Mouse (Mus musculus) ES-E14 (cell line): ENCODE measurements around the gene 2810459M11Rik.

Experiments used
- CHD2 ChIP-seq: IDR thresholded peaks from 2 replicates; pipeline ENCODE4 v1.6.1; 2014; ENCODE audit warnings: mild to moderate bottlenecking, low read depth, low read length, inconsistent platforms
- HCFC1 ChIP-seq: IDR thresholded peaks from 2 replicates; pipeline ENCODE4 v1.6.1; 2012; ENCODE audit warnings: low read length, inconsistent platforms, borderline replicate concordance; ENCODE audit not compliant: insufficient read depth
- MAFK ChIP-seq: IDR thresholded peaks from 2 replicates; pipeline ENCODE4 v1.6.1; 2014; ENCODE audit warnings: mild to moderate bottlenecking, low read depth, low read length, inconsistent platforms; ENCODE audit not compliant: insufficient read depth
- ZC3H11A ChIP-seq: IDR thresholded peaks from 2 replicates; pipeline ENCODE4 v1.6.1; 2012; ENCODE audit warnings: low read depth, mild to moderate bottlenecking, inconsistent platforms, low read length, borderline replicate concordance
- ZNF384 ChIP-seq: IDR thresholded peaks from 2 replicates; pipeline ENCODE4 v1.6.1; 2012; ENCODE audit warnings: low read depth, low read length, inconsistent platforms

GRCm38 (mm10) chr1:86038191-86038951 lies 7.3 kb upstream of the 2810459M11Rik start:
- TF ChIP-seq HCFC1 = no peak
- TF ChIP-seq ZC3H11A = no peak
- TF ChIP-seq CHD2 = no peak
- TF ChIP-seq MAFK = no peak
- TF ChIP-seq ZNF384 = no peak
